Mouse (Mus musculus) midbrain, embryonic 15.5 days (tissue): Measurements from ENCODE around the gene Gpr107. TPM values are rescaled to one million over a fixed set of nuclear protein-coding genes. Genes with fewer than 3 reads are reported as not detected.
"Not testable (repeated sequence)": the region's sequence is repeated elsewhere in the genome, so short reads cannot be mapped to it uniquely, and the experiment has no call there.

Experiments used
- ATAC-seq: fragments of 200-750 bp; cut with Nextera tagmentation; replicated peaks from 2 replicates; pipeline ENCODE4 v1.8.0; 2017; ENCODE audit warnings: moderate TSS enrichment
- H3K27ac ChIP-seq: fragments of 300-500 bp; sonication (generic); 2 replicates; pipeline ENCODE4 v1.5.1; 2015; ENCODE audit warnings: mild to moderate bottlenecking, inconsistent platforms
- H3K27me3 ChIP-seq: fragments of 300-500 bp; sonication (generic); replicated peaks from 2 replicates; pipeline ENCODE4 v1.6.1; 2015; ENCODE audit warnings: inconsistent platforms
- H3K36me3 ChIP-seq: fragments of 300-500 bp; sonication (generic); replicated peaks from 2 replicates; pipeline ENCODE4 v1.6.1; 2015; ENCODE audit warnings: inconsistent platforms
- H3K4me1 ChIP-seq: fragments of 300-500 bp; sonication (generic); 2 replicates; pipeline ENCODE4 v1.6.1; 2015; ENCODE audit warnings: inconsistent platforms
- H3K4me2 ChIP-seq: fragments of 300-500 bp; sonication (generic); 2 replicates; pipeline ENCODE4 v1.6.1; 2015; ENCODE audit warnings: inconsistent platforms, mild to moderate bottlenecking, moderate library complexity
- H3K4me3 ChIP-seq: fragments of 300-500 bp; sonication (generic); 2 replicates; pipeline ENCODE4 v1.5.1; 2015; ENCODE audit warnings: mild to moderate bottlenecking, inconsistent platforms
- H3K9ac ChIP-seq: fragments of 300-500 bp; sonication (generic); 2 replicates; pipeline ENCODE4 v1.6.1; 2015; ENCODE audit warnings: mild to moderate bottlenecking, inconsistent platforms
- H3K9me3 ChIP-seq: fragments of 300-500 bp; sonication (generic); 2 replicates; pipeline ENCODE4 v1.6.1; 2016; ENCODE audit warnings: inconsistent platforms
- WGBS: fragments of 180-500 bp; shearing (Covaris S2); methylation state at CpG from one replicate; pipeline ENCODE4 v1.1.7; 2015; ENCODE audit warnings: mixed read lengths; 5-methylcytosine and 5-hydroxymethylcytosine counted together
- polyA plus RNA-seq: library from polyadenylated mRNA; unstranded; fragments of >200 nt; fragmentation: Nextera tagmentation; extraction: Ambion mirVana; gene quantifications from 2 replicates; pipeline ENCODE4 v1.2.1, GENCODE M21; 2015

Gpr107 gene
- polyA plus RNA-seq, 1 experiment from 2014 or later: 41.0 TPM

DNA sequence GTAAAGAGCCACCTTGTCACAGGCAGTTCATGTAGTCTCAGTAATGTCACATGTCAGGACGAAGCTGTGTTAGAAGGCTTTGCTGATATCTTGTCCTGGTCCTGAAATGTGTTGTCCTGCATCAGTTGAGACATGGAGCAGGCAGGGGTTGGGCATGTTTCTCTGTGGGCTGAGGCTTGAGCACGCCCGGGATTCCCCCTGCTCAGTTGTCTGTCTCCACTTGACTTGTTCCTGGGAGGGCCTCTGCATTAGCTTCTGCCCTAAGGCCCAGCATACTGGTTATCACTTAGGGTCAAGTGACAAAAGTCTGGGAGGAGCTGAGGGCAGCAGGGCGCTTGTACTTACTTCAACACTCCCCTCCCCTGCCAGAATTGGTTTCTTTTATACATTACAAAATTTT, 13.4 kb downstream of the Gpr107 start:
- ATAC-seq: no peak
- H3K4me1 ChIP-seq: peaks cover 14% of the 10 kb centered on the region
- no peak overlapping the region for H3K4me3 ChIP-seq
- no peak overlapping the region for H3K27ac ChIP-seq
- H3K9ac ChIP-seq: no peak overlapping the region
- H3K27me3 ChIP-seq: no peaks in the 10 kb centered on the region
- peaks cover 25% of the 10 kb centered on the region for H3K36me3 ChIP-seq
- WGBS: 71% methylated on average over 4 of the region's 4 CpGs
- no peak overlapping the region for H3K4me2 ChIP-seq
- H3K9me3 ChIP-seq: no peaks in the 10 kb centered on the region

DNA sequence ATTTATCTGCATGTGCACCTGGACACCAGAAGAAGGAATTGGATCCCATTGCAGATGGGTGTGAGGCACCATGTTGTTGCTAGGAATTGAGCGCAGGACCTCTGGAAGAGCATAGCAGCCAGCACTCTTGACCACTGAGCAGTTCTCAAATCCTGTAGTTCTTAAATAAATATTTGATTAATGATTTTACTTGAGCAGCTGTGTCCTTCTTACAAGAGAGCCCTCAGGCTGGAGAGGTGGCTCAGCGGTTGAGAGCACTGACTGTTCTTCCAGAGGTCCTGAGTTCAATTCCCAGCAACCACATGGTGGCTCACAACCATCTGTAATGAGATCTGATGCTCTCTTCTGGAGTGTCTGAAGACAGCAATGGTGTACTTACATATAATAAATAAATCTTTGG, 15.5 kb downstream of the Gpr107 start:
- H3K27ac ChIP-seq, H3K4me3 ChIP-seq, H3K9me3 ChIP-seq, H3K27me3 ChIP-seq, H3K9ac ChIP-seq, ATAC-seq, H3K4me2 ChIP-seq: not testable (repeated sequence)
- WGBS: 91% methylated on average over 2 of the region's 2 CpGs
- Histone ChIP-seq H3K36me3 (peaks cover 43% of the 10 kb centered on the region), H3K4me1 (peaks cover 14% of the 10 kb centered on the region)

DNA sequence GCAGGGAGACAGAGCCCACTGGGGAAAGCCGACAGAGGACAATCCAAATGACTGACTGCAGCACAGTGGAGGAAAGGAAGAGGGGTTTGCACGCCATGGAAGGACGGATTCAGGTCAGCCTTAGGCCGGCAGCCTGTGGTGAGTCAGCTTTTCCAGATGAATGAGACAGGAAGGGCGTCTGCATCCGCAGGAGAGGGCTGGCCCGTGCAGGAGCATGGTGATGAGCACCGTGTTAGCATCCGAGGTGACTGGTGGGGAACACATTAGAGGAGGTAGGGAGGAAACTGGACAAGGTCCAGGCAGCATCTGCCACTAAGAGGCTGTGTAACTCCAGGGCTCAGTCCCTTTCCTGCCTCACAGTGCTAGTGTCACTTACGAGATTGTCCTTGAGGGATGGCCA, 16.9 kb downstream of the Gpr107 start:
- H3K36me3 ChIP-seq: peaks cover 52% of the 10 kb centered on the region
- WGBS: 89% methylated on average over 10 of the region's 10 CpGs
- H3K27ac ChIP-seq: no peak overlapping the region
- H3K4me2 ChIP-seq: no peak overlapping the region
- H3K4me1 ChIP-seq: peaks cover 14% of the 10 kb centered on the region
- H3K27me3 ChIP-seq: no peaks in the 10 kb centered on the region
- H3K9ac ChIP-seq: no peak overlapping the region
- H3K4me3 ChIP-seq: no peak overlapping the region
- H3K9me3 ChIP-seq: no peaks in the 10 kb centered on the region
- no peak for ATAC-seq

DNA sequence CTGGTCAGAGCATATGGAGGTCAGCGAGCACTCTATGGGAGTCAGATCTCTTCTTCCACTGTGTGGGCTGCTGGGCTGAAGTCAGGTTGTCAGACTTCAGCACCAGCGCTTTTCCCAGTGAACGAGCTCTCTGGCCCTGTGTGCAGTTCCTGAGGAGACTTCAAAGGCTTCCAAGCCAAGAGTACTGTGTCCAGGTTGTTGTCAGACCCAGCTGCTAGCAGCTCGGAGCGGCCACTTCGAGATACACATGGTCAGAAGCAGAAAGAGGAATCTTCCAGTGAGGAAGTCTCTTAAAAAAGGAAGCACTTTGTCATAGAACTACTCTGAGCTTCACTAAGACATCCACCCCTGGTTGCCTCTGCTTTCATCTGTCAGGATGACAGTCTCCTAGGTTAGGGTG, 18.0 kb downstream of the Gpr107 start:
- Histone ChIP-seq H3K9ac (no peak overlapping the region), H3K27me3 (no peaks in the 10 kb centered on the region), H3K4me2 (no peak overlapping the region), H3K9me3 (no peaks in the 10 kb centered on the region), H3K4me1 (peaks cover 5% of the 10 kb centered on the region), H3K36me3 (peaks cover 57% of the 10 kb centered on the region), H3K4me3 (no peak overlapping the region), H3K27ac (no peak overlapping the region)
- WGBS: 84% methylated on average over 6 of the region's 6 CpGs
- ATAC-seq: no peak

DNA sequence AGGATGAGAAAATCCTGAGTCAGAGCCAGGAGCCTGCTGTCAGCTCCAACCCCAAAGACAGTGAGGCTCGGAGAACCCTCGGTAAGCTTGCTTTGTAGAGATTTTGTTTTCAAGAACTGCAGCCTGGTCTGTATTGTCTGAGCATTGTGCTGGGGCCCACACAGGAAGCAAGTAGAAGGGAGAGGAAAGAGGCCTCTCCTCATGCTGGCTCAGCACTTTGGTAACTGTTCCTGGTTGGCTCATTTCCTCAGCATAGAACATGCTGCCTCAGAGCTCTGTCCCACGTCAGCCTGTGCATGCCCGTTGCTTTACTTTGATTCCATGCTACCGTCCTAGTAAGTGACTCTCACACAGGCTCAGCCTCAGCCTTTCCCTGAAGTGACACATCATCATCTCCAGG, 19.9 kb downstream of the Gpr107 start:
- Histone ChIP-seq H3K9me3 (no peaks in the 10 kb centered on the region), H3K27ac (no peak overlapping the region), H3K4me3 (no peak overlapping the region), H3K27me3 (no peaks in the 10 kb centered on the region), H3K36me3 (peaks cover 71% of the 10 kb centered on the region), H3K4me2 (no peak overlapping the region), H3K4me1 (no peaks in the 10 kb centered on the region), H3K9ac (no peak overlapping the region)
- ATAC-seq: no peak
- 94% methylated on average over 5 of the region's 5 CpGs for WGBS

DNA sequence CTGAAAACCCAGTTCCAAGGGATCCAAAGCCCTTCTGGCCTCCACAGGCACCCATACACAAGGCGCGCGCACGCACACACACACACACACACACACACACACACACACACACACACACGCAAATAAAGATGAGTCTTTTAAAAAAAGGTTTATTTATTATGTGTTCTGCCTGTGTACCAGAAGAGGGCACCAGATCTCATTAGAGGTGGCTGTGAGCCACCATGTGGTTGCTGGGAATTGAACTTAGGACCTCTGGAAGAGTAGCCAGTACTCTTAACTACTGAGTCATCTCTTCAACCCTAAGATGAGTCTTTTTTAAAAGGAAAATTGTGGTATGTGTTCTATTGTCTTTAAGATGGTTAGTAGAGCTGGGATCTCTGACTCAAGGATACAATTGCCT, 20.4 kb downstream of the Gpr107 start:
- no peak for ATAC-seq
- Histone ChIP-seq H3K36me3 (peaks cover 77% of the 10 kb centered on the region), H3K4me1 (no peaks in the 10 kb centered on the region), H3K27ac (no peak overlapping the region), H3K9ac (no peak overlapping the region), H3K4me3 (no peak overlapping the region), H3K9me3 (no peaks in the 10 kb centered on the region), H3K27me3 (no peaks in the 10 kb centered on the region), H3K4me2 (no peak overlapping the region)
- WGBS: 91% methylated on average over 5 of the region's 5 CpGs

DNA sequence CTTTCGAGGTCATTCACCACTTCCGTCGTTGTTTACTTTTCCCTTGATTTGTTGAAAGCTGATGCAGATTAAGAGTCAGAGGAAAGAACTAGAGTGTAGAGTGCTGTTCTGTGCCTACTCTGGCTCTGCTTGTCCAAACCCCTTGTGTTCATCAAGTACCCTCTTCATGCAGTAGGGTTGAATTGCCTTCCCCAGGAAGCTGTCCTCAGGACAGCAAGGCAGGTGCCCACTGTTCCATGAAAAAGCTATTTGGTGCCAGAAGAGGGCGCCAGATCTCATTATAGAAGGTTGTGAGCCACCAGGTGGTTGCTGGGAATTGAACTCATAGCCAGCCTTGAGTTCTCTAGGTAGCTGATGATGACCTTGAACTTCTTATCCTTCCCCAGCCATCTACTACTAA, 21.2 kb downstream of the Gpr107 start:
- Histone ChIP-seq H3K27ac (no peak overlapping the region), H3K27me3 (no peaks in the 10 kb centered on the region), H3K4me3 (no peak overlapping the region), H3K4me2 (no peak overlapping the region), H3K9me3 (no peaks in the 10 kb centered on the region), H3K36me3 (peaks cover 80% of the 10 kb centered on the region), H3K9ac (no peak overlapping the region), H3K4me1 (no peaks in the 10 kb centered on the region)
- no peak for ATAC-seq
- WGBS: 84% methylated on average over 4 of the region's 4 CpGs

DNA sequence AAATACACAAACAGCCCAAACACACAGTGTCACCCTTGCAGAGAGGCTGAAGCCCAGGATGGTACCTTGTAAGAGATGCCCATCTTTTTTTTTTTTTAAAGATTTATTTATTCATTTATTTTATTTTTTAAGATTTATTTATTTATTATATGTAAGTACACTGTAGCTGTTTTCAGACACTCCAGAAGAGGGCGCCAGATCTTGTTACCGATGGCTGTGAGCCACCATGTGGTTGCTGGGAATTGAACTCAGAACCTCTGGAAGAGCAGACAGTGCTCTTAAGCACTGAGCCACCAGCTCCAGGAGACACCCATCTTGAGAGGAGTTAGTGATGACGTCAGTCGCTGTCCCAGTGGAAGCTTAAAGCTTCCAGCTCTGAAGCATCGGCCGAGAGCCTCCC, 26.5 kb downstream of the Gpr107 start:
- H3K9me3 ChIP-seq, H3K4me3 ChIP-seq, H3K4me1 ChIP-seq, H3K27me3 ChIP-seq, ATAC-seq, H3K9ac ChIP-seq, H3K4me2 ChIP-seq, H3K27ac ChIP-seq: not testable (repeated sequence)
- peaks cover 49% of the 10 kb centered on the region for H3K36me3 ChIP-seq
- 90% methylated on average over 6 of the region's 6 CpGs for WGBS

DNA sequence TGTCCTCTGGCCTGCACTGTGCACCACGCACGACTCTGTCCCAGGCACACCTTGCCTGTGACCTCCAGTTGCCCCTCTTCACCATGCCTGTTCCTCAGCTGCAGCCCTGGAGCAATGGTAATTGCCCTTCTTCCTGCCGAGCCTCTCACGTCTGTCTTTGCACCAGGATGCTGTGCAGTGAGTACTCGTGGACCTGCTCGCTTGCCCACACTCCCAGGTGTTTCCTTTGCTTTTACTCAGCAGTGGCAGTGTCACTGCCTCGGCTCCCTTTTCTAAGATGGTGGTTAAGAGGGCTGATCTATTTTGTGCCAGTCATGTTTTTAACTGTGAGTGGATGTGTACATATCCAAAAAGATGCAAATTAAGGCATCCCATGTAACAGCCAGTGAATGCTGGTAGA, 27.4 kb downstream of the Gpr107 start:
- no peak for ATAC-seq
- Histone ChIP-seq H3K36me3 (peaks cover 52% of the 10 kb centered on the region), H3K4me3 (no peak overlapping the region)

DNA sequence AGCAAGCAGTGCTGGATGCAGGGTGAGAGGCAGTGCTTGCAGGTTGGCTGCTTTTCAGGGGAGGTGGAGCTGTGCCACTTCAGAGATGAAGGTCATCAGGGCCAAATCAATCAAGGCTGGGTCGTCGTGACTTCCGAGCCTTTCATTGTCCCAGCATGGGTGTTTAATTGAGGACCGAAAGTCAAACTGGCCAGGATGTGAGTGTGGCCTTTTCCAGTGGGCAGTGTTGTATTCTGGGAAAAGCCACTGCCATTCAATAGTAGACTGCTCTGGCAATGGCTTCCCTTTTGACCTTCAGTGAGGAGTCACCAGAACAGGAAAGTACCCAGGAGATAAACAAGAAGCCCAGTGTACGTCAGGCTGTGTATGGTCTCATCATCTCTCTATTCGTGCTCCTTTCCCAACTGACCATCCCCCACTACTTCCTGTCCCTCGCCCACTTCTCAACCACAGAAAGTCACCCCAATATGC, 28.0 kb downstream of the Gpr107 start:
- H3K36me3 ChIP-seq: peaks cover 52% of the 10 kb centered on the region
- no peaks in the 10 kb centered on the region for H3K9me3 ChIP-seq
- no peak for ATAC-seq
- H3K27ac ChIP-seq: no peak overlapping the region
- no peaks in the 10 kb centered on the region for H3K4me1 ChIP-seq
- WGBS: 83% methylated on average over 7 of the region's 7 CpGs
- H3K4me3 ChIP-seq: no peak overlapping the region
- H3K27me3 ChIP-seq: no peaks in the 10 kb centered on the region
- H3K9ac ChIP-seq: no peak overlapping the region
- H3K4me2 ChIP-seq: no peak overlapping the region

More for the DNA sequence above, 27.4 kb downstream of the Gpr107 start:
- no peaks in the 10 kb centered on the region for H3K9me3 ChIP-seq
- no peaks in the 10 kb centered on the region for H3K27me3 ChIP-seq
- no peak overlapping the region for H3K9ac ChIP-seq
- no peaks in the 10 kb centered on the region for H3K4me1 ChIP-seq
- no peak overlapping the region for H3K4me2 ChIP-seq
- H3K27ac ChIP-seq: no peak overlapping the region
- 95% methylated on average over 7 of the region's 7 CpGs for WGBS

DNA sequence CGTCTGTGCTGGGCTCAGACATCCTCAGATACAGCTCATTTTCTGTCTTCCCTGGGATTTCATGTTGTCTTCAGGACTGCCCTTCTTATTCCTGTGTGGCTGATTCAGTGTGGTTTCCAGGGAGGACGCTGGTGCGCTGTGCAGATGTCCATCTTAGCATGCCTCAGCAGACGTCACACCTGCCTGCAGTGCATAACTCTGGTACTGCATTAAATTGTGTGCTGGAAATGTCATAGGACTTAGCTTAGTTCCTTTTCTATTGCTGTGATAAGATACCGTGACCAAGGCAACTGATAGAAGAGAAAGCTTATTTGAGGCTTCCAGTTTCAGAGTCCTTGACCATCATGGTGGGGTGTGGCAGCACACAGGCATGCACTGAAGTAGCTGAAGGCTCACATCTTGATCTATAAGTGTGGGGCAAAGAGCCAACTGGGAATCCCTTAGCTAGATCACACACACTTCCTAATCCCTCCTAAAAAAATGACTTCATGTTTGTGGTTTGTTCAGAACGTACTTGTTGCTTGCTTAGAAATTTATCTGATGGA, 30.7 kb downstream of the Gpr107 start:
- Histone ChIP-seq H3K4me1 (no peaks in the 10 kb centered on the region), H3K4me2 (no peak overlapping the region), H3K9ac (no peak overlapping the region), H3K4me3 (no peak overlapping the region), H3K36me3 (peaks cover 37% of the 10 kb centered on the region), H3K9me3 (no peaks in the 10 kb centered on the region), H3K27ac (no peak overlapping the region), H3K27me3 (no peaks in the 10 kb centered on the region)
- ATAC-seq: no peak
- WGBS: 89% methylated on average over 6 of the region's 6 CpGs

DNA sequence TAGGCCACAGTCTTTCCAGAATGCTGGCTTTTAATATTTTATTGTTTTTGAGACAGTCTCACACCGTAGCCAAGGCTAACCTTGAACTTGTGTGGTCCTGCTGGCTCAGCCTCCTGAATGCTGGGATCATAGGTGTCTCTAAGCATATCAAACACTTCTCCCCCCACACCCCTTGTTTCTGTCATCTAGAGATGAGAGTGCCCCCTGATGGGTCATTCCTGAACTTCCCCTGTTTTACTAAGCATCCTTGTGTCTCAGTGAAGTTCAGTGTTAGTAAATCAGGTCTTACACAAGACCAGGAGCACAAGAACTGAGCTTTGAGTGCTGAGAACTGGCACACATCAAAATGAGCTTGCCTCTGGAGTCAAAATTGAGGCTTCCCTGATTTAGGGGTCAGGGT, 31.7 kb downstream of the Gpr107 start:
- 92% methylated on average over 1 of the region's 1 CpGs for WGBS
- no peak for ATAC-seq
- no peaks in the 10 kb centered on the region for H3K27me3 ChIP-seq
- no peak overlapping the region for H3K27ac ChIP-seq
- no peaks in the 10 kb centered on the region for H3K4me1 ChIP-seq
- no peak overlapping the region for H3K4me3 ChIP-seq
- H3K4me2 ChIP-seq: no peak overlapping the region
- H3K9ac ChIP-seq: no peak overlapping the region
- no peaks in the 10 kb centered on the region for H3K9me3 ChIP-seq
- H3K36me3 ChIP-seq: peaks cover 36% of the 10 kb centered on the region

DNA sequence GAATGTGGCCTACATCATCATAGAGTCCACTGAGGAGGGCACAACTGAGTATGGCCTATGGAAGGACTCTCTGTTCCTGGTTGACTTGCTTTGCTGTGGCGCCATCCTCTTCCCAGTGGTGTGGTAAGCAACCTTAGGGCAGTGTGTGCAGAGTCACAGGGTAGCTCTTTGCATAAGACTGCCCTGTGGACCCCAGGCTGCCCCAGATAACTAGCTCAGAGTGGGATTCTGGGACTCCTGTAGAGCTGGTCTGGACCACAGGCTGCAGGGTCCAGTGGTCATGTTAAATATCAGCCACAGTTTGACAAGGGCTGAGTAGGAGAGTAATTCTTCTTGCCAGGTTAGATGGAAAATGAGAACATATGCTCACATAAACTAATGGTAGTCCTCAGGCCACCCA, 36.6 kb downstream of the Gpr107 start:
- no peak for ATAC-seq
- Histone ChIP-seq H3K4me1 (no peaks in the 10 kb centered on the region), H3K27ac (no peak overlapping the region), H3K9me3 (no peaks in the 10 kb centered on the region), H3K4me3 (no peak overlapping the region), H3K4me2 (no peak overlapping the region), H3K36me3 (peaks cover 41% of the 10 kb centered on the region), H3K9ac (no peak overlapping the region), H3K27me3 (no peaks in the 10 kb centered on the region)
- 100% methylated on average over 1 of the region's 1 CpGs for WGBS
